Mouse (Mus musculus) kidney, adult 2 months (tissue): Measurements from ENCODE around the gene Gm17949. TPM values are rescaled to one million over a fixed set of nuclear protein-coding genes. Genes with fewer than 3 reads are reported as not detected.

Experiments used
- DNase-seq: peaks from one replicate; pipeline ENCODE4 v3.0.0; 2021
- H3K27ac ChIP-seq: fragments of 200-500 bp; 2 replicates; pipeline ENCODE4 v1.5.1; 2012; ENCODE audit warnings: low read depth, low read length, control low read depth, inconsistent platforms; ENCODE audit not compliant: insufficient read depth
- H3K27me3 ChIP-seq: fragments of 200-500 bp; replicated peaks from 2 replicates; pipeline ENCODE4 v1.6.1; 2012; ENCODE audit warnings: mild to moderate bottlenecking, moderate library complexity, low read length, inconsistent platforms; ENCODE audit not compliant: control insufficient read depth, insufficient read depth
- H3K36me3 ChIP-seq: fragments of 200-500 bp; 2 replicates; pipeline ENCODE4 v1.6.1; 2012; ENCODE audit warnings: mild to moderate bottlenecking, moderate library complexity, low read length, inconsistent platforms; ENCODE audit not compliant: control insufficient read depth, insufficient read depth
- H3K4me1 ChIP-seq: fragments of 200-500 bp; 2 replicates; pipeline ENCODE4 v1.6.1; 2011; ENCODE audit warnings: low read length; ENCODE audit not compliant: control insufficient read depth, insufficient read depth
- H3K4me3 ChIP-seq: fragments of 200-500 bp; 2 replicates; pipeline ENCODE4 v1.5.1; 2011; ENCODE audit warnings: mild to moderate bottlenecking, low read depth, low read length, control low read depth; ENCODE audit not compliant: insufficient read depth
- CTCF ChIP-seq: fragments of 200-500 bp; conservative IDR thresholded peaks from 2 replicates; pipeline ENCODE4 v1.5.1; 2011; ENCODE audit warnings: low read depth, mild to moderate bottlenecking, control low read depth, low read length, moderate library complexity, mixed read lengths; ENCODE audit not compliant: insufficient read depth, insufficient read length
- POLR2A ChIP-seq: fragments of 200-500 bp; IDR thresholded peaks from one replicate; pipeline ENCODE4 v1.6.1; 2011; ENCODE audit warnings: low read depth, low read length, control low read depth
- WGBS: fragments of 180-500 bp; shearing (Covaris S2); methylation state at CpG from one replicate; pipeline ENCODE4 v1.1.7; 2018; 5-methylcytosine and 5-hydroxymethylcytosine counted together
- polyA plus RNA-seq: library from polyadenylated mRNA; depleted of rRNA; stranded (reverse); fragments of >200 nt; gene quantifications from 2 replicates; pipeline ENCODE4 v1.2.3, GENCODE M21; 2012

Gm17949 gene
- polyA plus RNA-seq, 1 experiment: 0.11 TPM

DNA sequence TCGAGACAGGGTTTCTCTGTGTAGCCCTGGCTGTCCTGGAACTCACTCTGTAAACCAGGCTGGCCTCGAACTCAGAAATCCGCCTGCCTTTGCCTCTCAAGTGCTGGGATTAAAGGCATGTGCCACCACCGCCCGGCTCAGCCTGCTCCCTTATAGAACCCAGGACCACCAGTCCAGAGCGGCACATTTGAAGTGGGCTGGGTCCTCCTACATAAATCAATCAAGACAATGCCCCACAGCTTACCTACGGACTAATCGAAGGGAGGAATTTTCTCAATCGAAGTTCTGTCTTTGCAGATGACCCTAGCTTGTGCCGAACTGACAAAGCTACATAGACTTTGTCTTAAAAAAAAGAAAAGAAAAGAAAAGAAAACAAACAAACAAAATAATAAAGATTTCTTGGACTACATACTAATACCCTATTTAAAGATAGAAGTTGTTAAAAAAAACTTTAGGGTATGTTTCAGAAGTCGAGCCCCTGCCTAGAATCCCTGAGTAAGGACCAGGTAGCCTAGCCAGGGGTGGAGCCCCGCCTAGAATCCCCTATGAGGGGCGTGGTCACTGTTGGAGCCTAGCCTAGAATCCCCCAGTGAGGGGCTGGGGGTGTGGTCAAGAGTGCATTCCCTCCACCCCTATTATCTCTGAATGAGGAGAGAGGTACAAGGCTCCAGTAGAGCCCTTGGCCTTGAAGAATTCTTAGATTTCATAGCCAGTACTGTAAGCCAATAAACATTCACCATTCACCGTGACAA is 37.1 kb upstream of the Gm17949 start:
- TF ChIP-seq POLR2A (no peak), CTCF (no peak)
- H3K4me3 ChIP-seq: no peak overlapping the region
- 72% methylated on average over 13 of the region's 14 CpGs for WGBS
- H3K27me3 ChIP-seq: no peaks in the 10 kb centered on the region
- no peaks in the 10 kb centered on the region for H3K36me3 ChIP-seq
- H3K27ac ChIP-seq: no peak overlapping the region
- no peaks in the 10 kb centered on the region for H3K4me1 ChIP-seq
- DNase-seq: no peak

DNA sequence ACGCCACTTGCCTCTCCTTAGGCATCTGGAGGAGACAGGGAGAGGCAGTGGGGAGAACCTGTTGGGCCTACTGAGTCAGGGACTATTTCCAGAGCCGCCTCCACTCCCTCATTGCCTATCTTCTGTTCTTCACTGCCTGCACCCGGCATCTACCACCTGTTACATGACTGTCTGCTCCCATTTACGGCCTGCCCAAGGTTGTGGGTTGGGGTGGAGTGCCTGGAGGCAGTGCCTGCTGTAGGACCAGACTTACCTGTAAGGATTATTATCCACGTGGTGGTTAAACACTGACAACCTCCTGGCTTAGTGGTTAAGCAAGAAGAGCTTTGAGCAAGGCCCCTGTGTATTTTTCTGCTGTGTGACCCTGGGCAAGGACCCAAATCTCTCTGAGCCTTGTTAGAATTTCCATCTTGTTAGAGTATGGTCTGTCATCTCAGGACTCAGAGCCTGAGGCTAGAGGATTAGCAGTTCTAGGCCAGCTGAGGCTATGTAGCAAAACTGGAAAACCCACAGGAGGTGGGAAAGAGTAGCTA is 36.5 kb upstream of the Gm17949 start:
- 74% methylated on average over 5 of the region's 5 CpGs for WGBS
- H3K27ac ChIP-seq: no peak overlapping the region
- H3K4me1 ChIP-seq: no peaks in the 10 kb centered on the region
- H3K36me3 ChIP-seq: no peaks in the 10 kb centered on the region
- no peaks in the 10 kb centered on the region for H3K27me3 ChIP-seq
- H3K4me3 ChIP-seq: no peak overlapping the region
- TF ChIP-seq POLR2A (no peak), CTCF (no peak)
- no peak for DNase-seq

- Histone ChIP-seq H3K27ac (no peak overlapping the region), H3K4me1 (no peaks in the 10 kb centered on the region), H3K36me3 (no peaks in the 10 kb centered on the region), H3K27me3 (no peaks in the 10 kb centered on the region), H3K4me3 (no peak overlapping the region)
- TF ChIP-seq CTCF: no peak
- TF ChIP-seq POLR2A: no peak
- 80% methylated on average over 3 of the region's 3 CpGs for WGBS
- DNase-seq: no peak
Observed at GRCm38 (mm10) chr17:56975391-56975790, 35.9 kb upstream of the Gm17949 start.

DNA sequence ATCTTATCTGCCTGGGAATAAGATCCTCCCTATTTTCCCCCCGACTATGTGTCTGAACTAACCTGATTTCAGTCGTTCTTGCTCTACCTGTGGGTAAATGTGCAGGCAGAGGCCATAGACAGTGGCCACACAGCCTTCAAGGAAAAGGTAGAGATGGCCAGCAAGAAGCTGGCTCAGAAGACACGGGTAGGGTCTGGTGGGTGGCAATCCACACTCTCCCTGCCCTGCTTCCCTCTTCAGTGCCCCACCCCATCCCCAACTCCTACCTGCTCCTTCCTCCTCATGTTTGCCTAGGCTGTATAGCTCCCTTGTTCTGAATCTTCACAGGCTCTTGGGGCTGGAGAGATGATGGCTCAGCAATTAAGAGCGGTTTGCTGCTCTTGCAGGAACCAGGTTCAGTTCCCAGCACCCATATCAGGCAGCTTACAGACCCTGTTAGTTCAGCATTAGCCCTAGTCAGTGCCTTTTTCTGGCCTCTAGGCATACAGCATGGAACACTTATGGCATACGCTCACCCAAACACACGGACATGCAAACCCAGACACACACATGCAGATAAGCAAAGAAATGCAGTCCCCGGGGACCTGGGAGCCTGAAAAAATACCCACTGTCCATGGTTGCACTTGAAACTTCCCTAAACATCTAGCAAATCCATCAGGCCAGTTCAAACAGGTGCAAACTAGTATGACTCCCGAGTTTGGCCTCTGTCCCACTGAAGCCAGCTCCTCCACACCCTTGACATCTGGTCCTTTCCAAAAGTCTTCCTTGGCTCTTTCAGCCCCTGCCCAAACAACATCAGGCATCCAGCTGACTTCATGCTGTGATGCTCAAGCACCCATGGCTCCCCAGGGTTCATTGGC is 34.5 kb upstream of the Gm17949 start:
- H3K27me3 ChIP-seq: no peaks in the 10 kb centered on the region
- H3K4me1 ChIP-seq: no peaks in the 10 kb centered on the region
- no peaks in the 10 kb centered on the region for H3K36me3 ChIP-seq
- DNase-seq: no peak
- no peak overlapping the region for H3K4me3 ChIP-seq
- TF ChIP-seq POLR2A (no peak), CTCF (no peak)
- no peak overlapping the region for H3K27ac ChIP-seq
- 70% methylated on average over 8 of the region's 8 CpGs for WGBS

DNA sequence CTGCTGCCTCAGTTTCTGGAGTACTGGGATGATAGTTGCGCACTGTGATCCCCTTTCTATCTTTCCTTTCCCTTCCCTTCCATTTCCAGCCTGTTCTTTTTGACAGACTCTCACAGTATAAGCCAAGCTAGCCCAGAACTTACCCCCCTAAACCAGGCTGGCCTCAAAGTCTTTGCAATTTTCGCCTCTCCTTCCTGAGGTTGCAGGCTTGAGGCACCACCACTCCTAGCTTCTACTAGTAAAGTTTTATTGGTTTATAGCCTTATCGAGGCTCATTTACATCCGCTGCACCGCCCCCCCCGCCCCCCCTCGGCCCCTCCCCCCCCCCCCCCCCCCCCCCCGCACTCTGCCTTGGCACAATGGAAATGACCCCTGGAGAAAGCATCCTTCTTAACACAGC is 31.7 kb upstream of the Gm17949 start:
- WGBS: 30% methylated on average over 7 of the region's 8 CpGs
- Histone ChIP-seq H3K27ac (no peak overlapping the region), H3K27me3 (no peaks in the 10 kb centered on the region), H3K4me3 (no peak overlapping the region), H3K36me3 (no peaks in the 10 kb centered on the region), H3K4me1 (no peaks in the 10 kb centered on the region)
- TF ChIP-seq POLR2A (no peak), CTCF (no peak)
- no peak for DNase-seq

GRCm38 (mm10) chr17:56981049-56981448 is 30.2 kb upstream of the Gm17949 start:
- H3K36me3 ChIP-seq: no peaks in the 10 kb centered on the region
- 51% methylated on average over 7 of the region's 7 CpGs for WGBS
- H3K27ac ChIP-seq: no peak overlapping the region

DNA sequence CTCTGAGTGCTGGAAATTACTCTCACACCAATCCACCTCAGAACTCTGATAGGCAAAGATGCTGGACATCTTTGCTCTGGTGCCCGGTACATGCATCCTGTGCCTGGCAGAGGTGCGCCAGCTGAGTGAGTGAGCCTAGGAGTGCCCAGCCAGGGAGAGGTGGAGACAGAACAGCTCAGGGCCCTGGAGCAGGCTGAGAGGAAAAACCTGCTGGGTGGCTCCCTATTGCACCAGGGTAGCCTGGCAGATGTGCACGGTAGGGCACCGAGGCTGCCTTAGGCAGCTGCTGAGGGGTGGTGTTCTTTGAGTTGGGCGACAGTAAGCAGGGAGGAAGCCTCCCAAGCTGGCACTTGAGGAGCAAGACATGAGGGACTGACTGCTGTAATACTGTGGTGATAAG is 29.3 kb upstream of the Gm17949 start, which contains the start of gene Acer1:
Gene Acer1, minus strand, starts transcription at position 114 of the 400 bp plus-strand sequence.
- TF ChIP-seq POLR2A (no peak), CTCF (no peak)
- Histone ChIP-seq H3K27ac (no peak within 1 kb of the TSS), H3K4me1 (no peaks in the 10 kb centered on the region), H3K27me3 (no peaks in the 10 kb centered on the region), H3K4me3 (no peak within 1 kb of the TSS), H3K36me3 (no peaks in the 10 kb centered on the region)
- 91% methylated on average over 5 of the region's 5 CpGs for WGBS
- DNase-seq: no peak

More at GRCm38 (mm10) chr17:56981049-56981448, 30.2 kb upstream of the Gm17949 start:
- no peaks in the 10 kb centered on the region for H3K4me1 ChIP-seq
- TF ChIP-seq POLR2A (no peak), CTCF (no peak)
- no peaks in the 10 kb centered on the region for H3K27me3 ChIP-seq
- no peak overlapping the region for H3K4me3 ChIP-seq
- no peak for DNase-seq
